Mouse (Mus musculus): ENCODE results near the gene Arrdc2.

GRCm38 (mm10) chr8:70851837-70852236 lies 12.3 kb upstream of the Arrdc2 start:
- TF ChIP-seq POLR2A (IDR thresholded peaks at IDR 0.05; ENCODE audit: low read depth, low read length) = no peak
- no peak for TF ChIP-seq CTCF (IDR thresholded peaks at IDR 0.05; ENCODE audit: borderline replicate concordance, insufficient read depth, low read length)
